Mouse (Mus musculus): ENCODE data around the gene Svs3a.

- no peak for TF ChIP-seq CTCF (IDR thresholded peaks at IDR 0.05; ENCODE audit: borderline replicate concordance, insufficient read depth, low read depth, low read length)
- TF ChIP-seq POLR2A (IDR thresholded peaks at IDR 0.05; ENCODE audit: borderline replicate concordance, insufficient read depth, low read length) = no peak
Observed at GRCm38 (mm10) chr2:164320983-164321382, 31.9 kb downstream of the Svs3a start.

Measured in cerebellum, adult 2 months (tissue).